In the genomic region with DNA sequence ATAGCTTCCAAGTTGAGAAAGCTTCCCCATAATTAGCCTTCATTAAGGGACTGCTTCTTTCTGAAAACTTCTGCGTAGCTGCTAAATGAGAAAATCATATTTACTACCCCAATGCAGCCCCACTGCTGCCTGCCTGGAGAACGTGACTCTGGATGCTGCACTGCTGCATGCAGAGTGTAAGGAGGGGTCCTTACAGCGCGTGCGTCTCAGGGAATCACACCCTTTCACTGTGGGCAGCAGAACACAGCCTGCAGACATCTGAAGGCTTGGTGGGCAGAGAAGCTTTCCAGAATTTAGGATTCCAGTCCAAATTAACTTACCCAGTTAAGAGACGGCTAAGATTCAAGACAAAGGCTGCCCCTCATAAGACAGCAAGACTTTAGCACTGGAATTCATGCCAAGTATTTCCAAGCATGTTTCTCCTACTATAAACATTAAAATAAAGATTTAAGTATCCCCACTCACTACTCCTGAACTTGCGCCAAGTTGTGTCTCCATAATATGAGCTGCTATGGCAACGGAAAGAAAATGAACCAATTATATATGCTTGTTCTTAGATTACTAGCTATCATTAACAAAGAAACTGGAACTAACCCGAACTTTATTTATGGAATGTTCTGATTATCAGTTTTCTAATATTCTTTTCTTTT, we compare ENCODE assay signal across 12 mouse cellular contexts. TPM values are rescaled to one million over a fixed set of nuclear protein-coding genes. Genes with fewer than 3 reads are reported as not detected.
DNase-seq lines count a peak whose midpoint lies in the region; ATAC-seq lines count a peak whose summit lies in the region.
"Had no signal": no experiment of that assay in that cellular context is flagged by ENCODE, and none has a peak within 500 bp of the region (broad histone marks: within the 10 kb centered on the region; RNA-seq: fewer than 3 reads in every experiment).

No protein-coding gene starts in this region.

- H3K9ac ChIP-seq in heart, embryonic 15.5 days = no peak overlapping the region
- no peak overlapping the region for H3K9ac ChIP-seq in midbrain, embryonic 11.5 days (ENCODE audit: low read length)
- H3K9ac ChIP-seq in intestine, embryonic 16.5 days (ENCODE audit: low read depth, low read length) = no peak overlapping the region
- no peak overlapping the region for H3K9ac ChIP-seq in stomach, embryonic 14.5 days (replicated peaks; ENCODE audit: low read depth, low read length)

- no peaks in the 10 kb centered on the region for H3K27me3 ChIP-seq in heart, embryonic 15.5 days
- no peaks in the 10 kb centered on the region for H3K27me3 ChIP-seq in midbrain, embryonic 10.5 days (ENCODE audit: low read depth, poor library complexity, severe bottlenecking)
- H3K27me3 ChIP-seq in midbrain, embryonic 11.5 days (ENCODE audit: control insufficient read depth, insufficient read depth, low read length) = no peaks in the 10 kb centered on the region
- no peaks in the 10 kb centered on the region for H3K27me3 ChIP-seq in intestine, embryonic 16.5 days (replicated peaks; ENCODE audit: control insufficient read depth, insufficient read depth, low read length)
- H3K27me3 ChIP-seq in stomach, embryonic 14.5 days (ENCODE audit: control insufficient read depth, insufficient read depth, low read length) = no peaks in the 10 kb centered on the region
- H3K27me3 ChIP-seq: megakaryocyte, embryonic 14.5 days had no signal

- H3K9me3 ChIP-seq in heart, embryonic 15.5 days (replicated peaks) = no peaks in the 10 kb centered on the region
- no peaks in the 10 kb centered on the region for H3K9me3 ChIP-seq in midbrain, embryonic 10.5 days (replicated peaks)
- no peaks in the 10 kb centered on the region for H3K9me3 ChIP-seq in midbrain, embryonic 11.5 days (ENCODE audit: control insufficient read depth, low read length)
- H3K9me3 ChIP-seq in intestine, embryonic 16.5 days (ENCODE audit: control insufficient read depth, low read length) = no peaks in the 10 kb centered on the region
- H3K9me3 ChIP-seq in stomach, embryonic 14.5 days (ENCODE audit: control insufficient read depth, low read depth, low read length) = no peaks in the 10 kb centered on the region
- H3K9me3 ChIP-seq: megakaryocyte, embryonic 14.5 days had no signal

- no peaks in the 10 kb centered on the region for H3K36me3 ChIP-seq in heart, embryonic 15.5 days
- H3K36me3 ChIP-seq in midbrain, embryonic 10.5 days = no peaks in the 10 kb centered on the region
- H3K36me3 ChIP-seq in midbrain, embryonic 11.5 days (ENCODE audit: control insufficient read depth, insufficient read depth, low read length) = no peaks in the 10 kb centered on the region
- no peaks in the 10 kb centered on the region for H3K36me3 ChIP-seq in intestine, embryonic 16.5 days (ENCODE audit: control insufficient read depth, insufficient read depth, low read length)
- no peaks in the 10 kb centered on the region for H3K36me3 ChIP-seq in stomach, embryonic 14.5 days (ENCODE audit: control insufficient read depth, insufficient read depth, low read length)

- intact Hi-C loops in heart, postnatal 10 days (cut with DNase I) = no loop called here

- 66% methylated on average over 9 of the region's 9 CpGs for WGBS in heart, embryonic 15.5 days
- 77% methylated on average over 9 of the region's 9 CpGs for WGBS in midbrain, embryonic 10.5 days
- 63% methylated on average over 9 of the region's 9 CpGs for WGBS in midbrain, embryonic 11.5 days
- 43% methylated on average over 9 of the region's 9 CpGs for WGBS in intestine, embryonic 16.5 days
- 38% methylated on average over 9 of the region's 9 CpGs for WGBS in stomach, embryonic 14.5 days

- peaks cover 51% of the 10 kb centered on the region for H3K4me1 ChIP-seq in heart, embryonic 15.5 days (replicated peaks)
- H3K4me1 ChIP-seq in midbrain, embryonic 10.5 days = peaks cover 70% of the 10 kb centered on the region
- H3K4me1 ChIP-seq in midbrain, embryonic 11.5 days (ENCODE audit: control insufficient read depth, insufficient read depth, low read length) = peaks cover 48% of the 10 kb centered on the region
- H3K4me1 ChIP-seq in intestine, embryonic 16.5 days (ENCODE audit: control insufficient read depth, insufficient read depth, low read length) = peaks cover 29% of the 10 kb centered on the region
- H3K4me1 ChIP-seq in stomach, embryonic 14.5 days (ENCODE audit: control insufficient read depth, insufficient read depth, low read length) = peaks cover 21% of the 10 kb centered on the region; the same call in 1 of the 2 replicates

- H3K4me3 ChIP-seq in heart, embryonic 15.5 days = no peak overlapping the region
- H3K4me3 ChIP-seq in midbrain, embryonic 10.5 days = no peak overlapping the region
- H3K4me3 ChIP-seq in midbrain, embryonic 11.5 days (ENCODE audit: low read depth, low read length) = no peak overlapping the region
- no peak overlapping the region for H3K4me3 ChIP-seq in intestine, embryonic 16.5 days (ENCODE audit: low read length)
- H3K4me3 ChIP-seq in stomach, embryonic 14.5 days (ENCODE audit: low read depth, low read length) = no peak overlapping the region
- H3K4me3 ChIP-seq: erythroblast, embryonic 14.5 days; left cerebral cortex, adult 2 months; megakaryocyte, embryonic 14.5 days had no signal

- peak overlapping the region; percentile 24 for H3K27ac ChIP-seq in heart, embryonic 15.5 days
- H3K27ac ChIP-seq in midbrain, embryonic 10.5 days (replicated peaks) = peak overlapping the region; percentile 71; the same call in 1 of the 2 replicates
- no peak overlapping the region for H3K27ac ChIP-seq in midbrain, embryonic 11.5 days (ENCODE audit: low read depth, low read length)
- no peak overlapping the region for H3K27ac ChIP-seq in intestine, embryonic 16.5 days (ENCODE audit: low read length)
- H3K27ac ChIP-seq in stomach, embryonic 14.5 days (ENCODE audit: low read length) = no peak overlapping the region
- H3K27ac ChIP-seq: left cerebral cortex, adult 2 months had no signal

- H3K4me2 ChIP-seq in heart, embryonic 15.5 days = no peak overlapping the region
- no peak overlapping the region for H3K4me2 ChIP-seq in midbrain, embryonic 11.5 days
- peak overlapping the region; percentile 27; the same call in 1 of the 2 replicates for H3K4me2 ChIP-seq in intestine, embryonic 16.5 days (ENCODE audit: low read depth, low read length)
- H3K4me2 ChIP-seq in stomach, embryonic 14.5 days (replicated peaks; ENCODE audit: low read depth, low read length) = peak overlapping the region; percentile 15; the same call in 1 of the 2 replicates

- DNase-seq in heart, postnatal 10 days = no peak
- DNase-seq in midbrain, embryonic 10.5 days (ENCODE audit: low spot score) = no peak
- DNase-seq in midbrain, embryonic 11.5 days (ENCODE audit: low spot score, missing footprints) = no peak
- no peak for DNase-seq in ovary, postnatal 10 days (ENCODE audit: low spot score)
- no peak for DNase-seq in layer of hippocampus, postnatal 14 days (ENCODE audit: low spot score in 2 of 2)
- DNase-seq: heart, postnatal 14 days had no signal

- no peak for ATAC-seq in heart, embryonic 15.5 days (replicated peaks; ENCODE audit: insufficient number of reproducible peaks, insufficient read depth, low FRiP score, low read depth)
- ATAC-seq in midbrain, embryonic 11.5 days (ENCODE audit: low FRiP score) = no peak; the same call in 1 of the 2 replicates
- peak; percentile 62 for ATAC-seq in intestine, embryonic 16.5 days
- peak; percentile 59; the same call in 1 of the 2 replicates for ATAC-seq in stomach, embryonic 14.5 days (ENCODE audit: insufficient number of reproducible peaks, insufficient read depth, low FRiP score, low read depth)

RNA-seq across cellular contexts. Expression of a gene that starts 7.2 kb away (rescaled TPM):
- 115 and 117 TPM in 2 replicates for polyA plus RNA-seq in heart, embryonic 15.5 days (2015; fragmentation: Nextera tagmentation; extraction: Ambion mirVana)
- total RNA-seq in heart, postnatal 10 days (2021) = 100 to 1,000 TPM; 136 to 143 TPM
- polyA plus RNA-seq in midbrain, embryonic 10.5 days (2016; fragmentation: Nextera tagmentation; extraction: Ambion mirVana) = 104 and 111 TPM in 2 replicates
- 153 TPM in 2 replicates for polyA plus RNA-seq in midbrain, embryonic 11.5 days (2014; fragmentation: Nextera tagmentation; extraction: Ambion mirVana)
- 69.9 and 72.2 TPM in 2 replicates for polyA plus RNA-seq in intestine, embryonic 16.5 days (2015; fragmentation: Nextera tagmentation; extraction: Ambion mirVana)
- polyA plus RNA-seq in stomach, embryonic 14.5 days (2014; fragmentation: Nextera tagmentation; extraction: Ambion mirVana) = 142 and 148 TPM in 2 replicates
- 100 to 1,000 TPM; 237 to 247 TPM for total RNA-seq in layer of hippocampus, postnatal 14 days (2021)

Comparison
In these comparisons a context has a peak if more than half of its experiments do, and no peak if none do; other contexts are left out.
1. H3K27ac ChIP-seq: peak in heart, embryonic 15.5 days (single experiment) and midbrain, embryonic 10.5 days (single experiment); none in midbrain, embryonic 11.5 days (single experiment), intestine, embryonic 16.5 days (single experiment) and stomach, embryonic 14.5 days (single experiment).
2. ATAC-seq: peak in intestine, embryonic 16.5 days (single experiment) and stomach, embryonic 14.5 days (single experiment); none in heart, embryonic 15.5 days (single experiment) and midbrain, embryonic 11.5 days (single experiment).
3. H3K4me2 ChIP-seq: peak in intestine, embryonic 16.5 days (single experiment) and stomach, embryonic 14.5 days (single experiment); none in heart, embryonic 15.5 days (single experiment) and midbrain, embryonic 11.5 days (single experiment).